Mouse (Mus musculus) liver, embryonic 13.5 days (tissue): ENCODE data around the gene Tgfa. TPM values are rescaled to one million over a fixed set of nuclear protein-coding genes. Genes with fewer than 3 reads are reported as not detected.

ENCODE experiments used
- ATAC-seq: fragments of 200-750 bp; cut with Nextera tagmentation; 2 replicates; pipeline ENCODE4 v1.8.0; 2017; ENCODE audit warnings: low read depth, mild to moderate bottlenecking, moderate number of reproducible peaks, moderate library complexity
- DNase-seq: peaks from one replicate; pipeline ENCODE4 v3.0.0; 2022
- H3K27ac ChIP-seq: fragments of 300-500 bp; sonication (generic); 2 replicates; pipeline ENCODE4 v1.5.1; 2015; ENCODE audit warnings: moderate library complexity, mild to moderate bottlenecking, inconsistent platforms
- H3K27me3 ChIP-seq: fragments of 300-500 bp; sonication (generic); 2 replicates; pipeline ENCODE4 v1.6.1; 2015; ENCODE audit warnings: mild to moderate bottlenecking, inconsistent platforms
- H3K36me3 ChIP-seq: fragments of 300-500 bp; sonication (generic); 2 replicates; pipeline ENCODE4 v1.6.1; 2015; ENCODE audit warnings: mild to moderate bottlenecking, inconsistent platforms
- H3K4me1 ChIP-seq: fragments of 300-500 bp; sonication (generic); replicated peaks from 2 replicates; pipeline ENCODE4 v1.6.1; 2015; ENCODE audit warnings: inconsistent platforms
- H3K4me2 ChIP-seq: fragments of 300-500 bp; sonication (generic); 2 replicates; pipeline ENCODE4 v1.6.1; 2015; ENCODE audit warnings: inconsistent platforms, mild to moderate bottlenecking, moderate library complexity
- H3K4me3 ChIP-seq: fragments of 300-500 bp; sonication (generic); replicated peaks from 2 replicates; pipeline ENCODE4 v1.5.1; 2015; ENCODE audit warnings: mild to moderate bottlenecking, inconsistent platforms
- H3K9ac ChIP-seq: fragments of 300-500 bp; sonication (generic); 2 replicates; pipeline ENCODE4 v1.6.1; 2015; ENCODE audit warnings: mild to moderate bottlenecking, inconsistent platforms
- H3K9me3 ChIP-seq: fragments of 300-500 bp; sonication (generic); replicated peaks from 2 replicates; pipeline ENCODE4 v1.6.1; 2016; ENCODE audit warnings: inconsistent platforms
- WGBS: fragments of 180-500 bp; shearing (Covaris S2); methylation state at CpG from one replicate; pipeline ENCODE4 v1.1.7; 2015; ENCODE audit not compliant: insufficient replicate concordance; 5-methylcytosine and 5-hydroxymethylcytosine counted together
- polyA plus RNA-seq: library from polyadenylated mRNA; unstranded; fragments of >200 nt; fragmentation: Nextera tagmentation; extraction: Ambion mirVana; gene quantifications from 2 replicates; pipeline ENCODE4 v1.2.1, GENCODE M21; 2015

Gene Tgfa
- polyA plus RNA-seq, 1 experiment from 2014 or later, result 1.1 TPM

- H3K4me3 ChIP-seq, result no peak overlapping the region
- 43% methylated on average over 13 of the region's 13 CpGs for WGBS
- ATAC-seq (0 out of 2 replicates have a peak, but pooled peaks have one; percentile 23), DNase-seq (no peak)
- no peaks in the 10 kb centered on the region for H3K27me3 ChIP-seq
- H3K4me2 ChIP-seq, result no peak overlapping the region
- no peak overlapping the region for H3K27ac ChIP-seq
- no peaks in the 10 kb centered on the region; the same call in 1 of the 2 replicates for H3K4me1 ChIP-seq
- H3K9me3 ChIP-seq, result no peaks in the 10 kb centered on the region
- no peak overlapping the region for H3K9ac ChIP-seq
- no peaks in the 10 kb centered on the region for H3K36me3 ChIP-seq
These were observed 38.7 kb downstream of the Tgfa start for GRCm38 (mm10) chr6:86233512-86234430.

GRCm38 (mm10) chr6:86244866-86245265 lies 49.8 kb downstream of the Tgfa start:
- H3K4me2 ChIP-seq, result no peak overlapping the region
- 33% methylated on average over 3 of the region's 3 CpGs for WGBS

GRCm38 (mm10) chr6:86245965-86246364 lies 50.9 kb downstream of the Tgfa start:
- Histone ChIP-seq H3K27me3 (no peaks in the 10 kb centered on the region), H3K27ac (no peak overlapping the region), H3K36me3 (no peaks in the 10 kb centered on the region), H3K4me1 (no peaks in the 10 kb centered on the region), H3K4me3 (no peak overlapping the region), H3K9me3 (no peaks in the 10 kb centered on the region), H3K4me2 (no peak overlapping the region), H3K9ac (no peak overlapping the region)
- WGBS, result 50% methylated on average over 4 of the region's 4 CpGs
- ATAC-seq (no peak), DNase-seq (no peak)

More at GRCm38 (mm10) chr6:86244866-86245265, 49.8 kb downstream of the Tgfa start:
- no peak overlapping the region for H3K4me3 ChIP-seq
- no peak overlapping the region for H3K9ac ChIP-seq
- no peaks in the 10 kb centered on the region for H3K27me3 ChIP-seq
- no peak overlapping the region for H3K27ac ChIP-seq
- H3K9me3 ChIP-seq, result no peaks in the 10 kb centered on the region
- DNase-seq (no peak), ATAC-seq (no peak)
- no peaks in the 10 kb centered on the region for H3K36me3 ChIP-seq
- H3K4me1 ChIP-seq, result no peaks in the 10 kb centered on the region

DNA sequence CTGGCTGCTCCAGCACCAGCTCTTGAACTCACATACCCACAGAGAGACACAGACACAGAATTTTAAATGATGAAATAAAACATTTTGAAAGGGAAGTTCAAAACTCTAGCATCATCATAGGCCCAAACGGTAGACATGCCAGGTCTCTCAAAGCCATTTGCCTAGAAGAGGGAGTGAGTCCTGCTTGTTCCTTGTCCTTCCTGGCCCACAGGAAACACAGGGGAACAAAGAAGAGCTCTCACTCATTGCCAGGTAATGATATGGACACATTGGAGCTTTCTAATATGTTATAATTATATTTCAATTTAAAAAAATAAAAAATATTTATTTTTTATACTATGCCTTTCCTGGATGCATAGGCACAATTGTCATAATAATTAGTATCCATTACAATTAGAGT lies 53.5 kb downstream of the Tgfa start:
- no peak overlapping the region for H3K4me2 ChIP-seq
- no peaks in the 10 kb centered on the region for H3K4me1 ChIP-seq

DNA sequence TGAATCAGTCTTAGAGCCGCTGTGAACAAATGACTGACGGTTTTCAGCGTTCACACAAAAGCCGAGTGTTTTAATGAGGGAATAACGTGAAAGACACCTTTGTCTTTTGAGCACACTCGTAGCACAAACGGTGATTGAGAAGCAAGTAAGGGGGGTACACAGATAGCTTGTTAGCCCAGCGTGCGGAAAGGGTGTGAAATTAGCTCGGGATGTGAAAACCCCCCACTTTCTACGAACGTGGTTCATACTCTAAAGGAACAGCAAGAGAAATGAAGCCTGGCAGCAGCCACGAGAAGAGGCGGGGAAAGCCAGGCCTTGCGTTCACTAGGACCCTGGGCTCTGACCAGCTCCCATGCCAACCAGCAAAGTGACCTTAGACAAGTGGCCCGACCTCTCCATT lies 54.0 kb downstream of the Tgfa start:
- Histone ChIP-seq H3K9ac (no peak overlapping the region), H3K27ac (no peak overlapping the region), H3K9me3 (no peaks in the 10 kb centered on the region), H3K4me2 (no peak overlapping the region), H3K36me3 (no peaks in the 10 kb centered on the region), H3K4me1 (no peaks in the 10 kb centered on the region), H3K27me3 (no peaks in the 10 kb centered on the region), H3K4me3 (no peak overlapping the region)
- DNase-seq, result no peak
- no peak for ATAC-seq
- 70% methylated on average over 16 of the region's 16 CpGs for WGBS

More for the DNA sequence above, 53.5 kb downstream of the Tgfa start:
- no peaks in the 10 kb centered on the region for H3K27me3 ChIP-seq
- DNase-seq (no peak), ATAC-seq (no peak)
- no peaks in the 10 kb centered on the region for H3K36me3 ChIP-seq
- 56% methylated on average over 1 of the region's 1 CpGs for WGBS
- H3K4me3 ChIP-seq, result no peak overlapping the region
- no peaks in the 10 kb centered on the region for H3K9me3 ChIP-seq
- H3K9ac ChIP-seq, result no peak overlapping the region
- no peak overlapping the region for H3K27ac ChIP-seq

DNA sequence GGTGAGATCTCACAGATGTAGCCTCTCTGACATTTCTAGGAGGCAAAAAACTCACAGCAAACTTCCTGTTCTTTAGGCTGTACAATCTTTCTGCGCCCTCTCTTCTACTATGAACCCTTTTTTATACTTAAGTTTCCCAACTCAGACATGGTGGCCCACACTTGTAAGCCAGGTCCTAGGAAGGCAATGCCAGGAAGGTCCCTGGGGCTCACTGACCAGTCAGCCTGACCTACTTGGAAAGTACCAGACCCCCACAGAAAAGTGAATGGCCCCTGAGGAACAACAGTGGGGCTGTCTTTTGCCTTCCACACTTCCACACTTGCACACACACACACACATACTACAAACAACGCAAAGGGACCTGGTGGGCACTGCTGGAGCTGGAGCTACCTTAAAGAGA lies 55.2 kb downstream of the Tgfa start:
- H3K4me3 ChIP-seq, result no peak overlapping the region
- H3K27me3 ChIP-seq, result no peaks in the 10 kb centered on the region
- H3K9ac ChIP-seq, result no peak overlapping the region
- no peak overlapping the region for H3K27ac ChIP-seq
- ATAC-seq, result no peak
- no peak overlapping the region for H3K4me2 ChIP-seq
- DNase-seq, result no peak
- WGBS, result 61% methylated on average over 2 of the region's 2 CpGs
- H3K36me3 ChIP-seq, result no peaks in the 10 kb centered on the region
- H3K9me3 ChIP-seq, result no peaks in the 10 kb centered on the region
- H3K4me1 ChIP-seq, result no peaks in the 10 kb centered on the region

GRCm38 (mm10) chr6:86250830-86251229 lies 55.8 kb downstream of the Tgfa start:
- DNase-seq (no peak), ATAC-seq (no peak)
- Histone ChIP-seq H3K4me1 (no peaks in the 10 kb centered on the region), H3K27me3 (no peaks in the 10 kb centered on the region), H3K4me3 (no peak overlapping the region), H3K27ac (no peak overlapping the region), H3K9ac (no peak overlapping the region), H3K4me2 (no peak overlapping the region), H3K9me3 (no peaks in the 10 kb centered on the region), H3K36me3 (no peaks in the 10 kb centered on the region)
- 75% methylated on average over 8 of the region's 8 CpGs for WGBS

GRCm38 (mm10) chr6:86252176-86253125 lies 57.4 kb downstream of the Tgfa start:
- 56% methylated on average over 10 of the region's 10 CpGs for WGBS
- ATAC-seq, result no peak

GRCm38 (mm10) chr6:86255899-86256298 lies 60.9 kb downstream of the Tgfa start:
- Histone ChIP-seq H3K4me1 (no peaks in the 10 kb centered on the region), H3K9me3 (no peaks in the 10 kb centered on the region), H3K27ac (no peak overlapping the region), H3K9ac (no peak overlapping the region), H3K27me3 (no peaks in the 10 kb centered on the region), H3K4me2 (no peak overlapping the region), H3K4me3 (no peak overlapping the region), H3K36me3 (no peaks in the 10 kb centered on the region)
- DNase-seq (no peak), ATAC-seq (no peak)
- WGBS, result 76% methylated on average over 9 of the region's 9 CpGs

More at GRCm38 (mm10) chr6:86252176-86253125, 57.4 kb downstream of the Tgfa start:
- no peak for DNase-seq
- H3K4me1 ChIP-seq, result no peaks in the 10 kb centered on the region
- no peaks in the 10 kb centered on the region for H3K36me3 ChIP-seq
- H3K27me3 ChIP-seq, result no peaks in the 10 kb centered on the region
- no peak overlapping the region for H3K9ac ChIP-seq
- H3K27ac ChIP-seq, result no peak overlapping the region
- no peak overlapping the region for H3K4me3 ChIP-seq
- H3K4me2 ChIP-seq, result no peak overlapping the region
- H3K9me3 ChIP-seq, result no peaks in the 10 kb centered on the region

DNA sequence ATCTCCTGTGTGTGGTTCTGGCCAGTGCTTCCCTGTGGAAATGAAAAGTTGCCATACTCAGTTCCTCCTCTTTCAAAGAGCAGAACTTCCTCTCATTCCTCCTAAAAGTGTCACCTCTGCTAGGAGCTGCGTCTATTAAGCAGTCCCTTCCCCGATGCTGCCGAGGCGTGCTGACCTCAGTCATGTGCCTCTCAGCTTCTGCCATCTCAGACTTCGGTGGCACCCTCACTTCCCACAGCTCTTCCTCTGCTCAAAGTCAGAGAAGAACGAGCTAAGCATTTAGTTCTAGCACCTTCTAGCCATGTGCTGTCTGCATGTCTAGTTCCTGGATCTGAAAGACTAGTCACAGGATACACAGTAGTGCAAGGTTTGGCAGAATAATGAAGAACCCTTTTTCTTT lies 64.2 kb downstream of the Tgfa start:
- 63% methylated on average over 6 of the region's 6 CpGs for WGBS
- H3K4me3 ChIP-seq, result no peak overlapping the region
- no peak for DNase-seq

GRCm38 (mm10) chr6:86260322-86261050 lies 65.5 kb downstream of the Tgfa start:
- ATAC-seq (no peak), DNase-seq (no peak)
- no peak overlapping the region for H3K4me3 ChIP-seq
- no peak overlapping the region for H3K27ac ChIP-seq
- WGBS, result 56% methylated on average over 7 of the region's 7 CpGs
- no peaks in the 10 kb centered on the region for H3K9me3 ChIP-seq
- H3K36me3 ChIP-seq, result no peaks in the 10 kb centered on the region
- no peak overlapping the region for H3K4me2 ChIP-seq
- H3K9ac ChIP-seq, result no peak overlapping the region
- no peaks in the 10 kb centered on the region for H3K27me3 ChIP-seq
- no peaks in the 10 kb centered on the region for H3K4me1 ChIP-seq

More for the DNA sequence above, 64.2 kb downstream of the Tgfa start:
- H3K9ac ChIP-seq, result no peak overlapping the region
- no peak for ATAC-seq
- no peaks in the 10 kb centered on the region for H3K27me3 ChIP-seq
- no peaks in the 10 kb centered on the region for H3K9me3 ChIP-seq
- H3K4me2 ChIP-seq, result no peak overlapping the region
- no peak overlapping the region for H3K27ac ChIP-seq
- no peaks in the 10 kb centered on the region for H3K4me1 ChIP-seq
- no peaks in the 10 kb centered on the region for H3K36me3 ChIP-seq
